Mouse (Mus musculus): Measurements from ENCODE around the gene Large1. TPM values are rescaled to one million over a fixed set of nuclear protein-coding genes. Genes with fewer than 3 reads are reported as not detected.

Gene Large1
- total and polyA plus RNA-seq, 3 experiments = not detected

GRCm38 (mm10) chr8:73147236-73147635 lies 206.1 kb downstream of the Large1 start:
- Histone ChIP-seq H3K9ac (ENCODE audit: insufficient read depth, low read depth) (no peak overlapping the region), H3K27me3 (replicated peaks) (peaks cover 32% of the 10 kb centered on the region), H3K4me2 (ENCODE audit: insufficient read depth, low read depth, poor library complexity, severe bottlenecking) (no peak overlapping the region), H3K27ac (ENCODE audit: insufficient read depth, low read depth) (no peak overlapping the region), H3K4me1 (ENCODE audit: control insufficient read depth in 1 of 2, insufficient read depth in 2 of 2) (no peaks in the 10 kb centered on the region), H3K36me3 (replicated peaks in 1 of 2; ENCODE audit: control insufficient read depth in 1 of 2, insufficient read depth in 1 of 2, low read length in 1 of 2) (no peaks in the 10 kb centered on the region), H3K4me3 (replicated peaks in 1 of 3; ENCODE audit: low read depth in 2 of 3, low read length in 2 of 3, poor library complexity in 1 of 3) (no peak overlapping the region), H3K9me3 (replicated peaks; ENCODE audit: low read length) (no peaks in the 10 kb centered on the region), H3K79me2 (replicated peaks; ENCODE audit: control insufficient read depth, extremely low read depth, insufficient read depth, poor library complexity, severe bottlenecking) (no peaks in the 10 kb centered on the region)
- in situ Hi-C loops (cut with MboI; ENCODE audit: low pct_ligation_motif_present, low pct_unique_long_range_greater_than_20kb, low sequenced_read_pairs) = no loop called here
- dilution Hi-C loops (cut with MboI; ENCODE audit: extremely low pct_ligation_motif_present, extremely low pct_unique_long_range_greater_than_20kb, low sequenced_read_pairs) = no loop called here
- TF ChIP-seq SMC3 (IDR thresholded peaks at IDR 0.05; ENCODE audit: low read depth, low read length) = no peak
- no peak for DNase-seq (ENCODE audit: extremely low read depth)

GRCm38 (mm10) chr8:73142660-73143395 lies 210.5 kb downstream of the Large1 start:
- Histone ChIP-seq H3K36me3 (replicated peaks in 1 of 2; ENCODE audit: control insufficient read depth in 1 of 2, insufficient read depth in 1 of 2, low read length in 1 of 2) (no peaks in the 10 kb centered on the region), H3K4me2 (ENCODE audit: insufficient read depth, low read depth, poor library complexity, severe bottlenecking) (no peak overlapping the region), H3K4me1 (ENCODE audit: control insufficient read depth in 1 of 2, insufficient read depth in 2 of 2) (no peaks in the 10 kb centered on the region), H3K79me2 (replicated peaks; ENCODE audit: control insufficient read depth, extremely low read depth, insufficient read depth, poor library complexity, severe bottlenecking) (no peaks in the 10 kb centered on the region), H3K27ac (ENCODE audit: insufficient read depth, low read depth) (no peak overlapping the region), H3K27me3 (replicated peaks) (peaks cover 35% of the 10 kb centered on the region), H3K9me3 (replicated peaks; ENCODE audit: low read length) (no peaks in the 10 kb centered on the region), H3K9ac (ENCODE audit: insufficient read depth, low read depth) (no peak overlapping the region), H3K4me3 (replicated peaks in 1 of 3; ENCODE audit: low read depth in 2 of 3, low read length in 2 of 3, poor library complexity in 1 of 3) (no peak overlapping the region)
- DNase-seq (ENCODE audit: extremely low read depth) = no peak
- dilution Hi-C loops (cut with MboI; ENCODE audit: extremely low pct_ligation_motif_present, extremely low pct_unique_long_range_greater_than_20kb, low sequenced_read_pairs) (no loop called here), in situ Hi-C loops (cut with MboI; ENCODE audit: low pct_ligation_motif_present, low pct_unique_long_range_greater_than_20kb, low sequenced_read_pairs) (no loop called here)
- TF ChIP-seq UBTF (IDR thresholded peaks at IDR 0.05; ENCODE audit: low read depth, low read length) (no peak), KAT2A (IDR thresholded peaks at IDR 0.05; ENCODE audit: insufficient replicate concordance, low read length) (no peak), SIN3A (IDR thresholded peaks at IDR 0.05; ENCODE audit: low read length) (no peak), HCFC1 (IDR thresholded peaks at IDR 0.05; ENCODE audit: low read depth, low read length) (no peak), USF1 (IDR thresholded peaks at IDR 0.05; ENCODE audit: low read depth, low read length) (no peak), CTCF (conservative IDR thresholded peaks at IDR 0.05 in 1 of 2, IDR thresholded peaks at IDR 0.05 in 1 of 2; ENCODE audit: low read depth in 2 of 2, low read length in 2 of 2) (no peak), CHD1 (IDR thresholded peaks at IDR 0.05; ENCODE audit: low read depth, low read length) (no peak), JUND (conservative IDR thresholded peaks at IDR 0.05; ENCODE audit: low read depth, low read length) (no peak), JUN (IDR thresholded peaks at IDR 0.05; ENCODE audit: insufficient read depth, low read depth, low read length) (no peak), MYC (IDR thresholded peaks at IDR 0.05; ENCODE audit: low read depth, low read length) (no peak), NELFE (IDR thresholded peaks at IDR 0.05; ENCODE audit: low read depth, low read length) (no peak), SMC3 (IDR thresholded peaks at IDR 0.05; ENCODE audit: low read depth, low read length) (no peak), TBP (conservative IDR thresholded peaks at IDR 0.05; ENCODE audit: low read depth, low read length) (no peak), ETS1 (conservative IDR thresholded peaks at IDR 0.05; ENCODE audit: low read depth, low read length) (no peak), E2F4 (IDR thresholded peaks at IDR 0.05; ENCODE audit: insufficient replicate concordance, low read depth, low read length) (no peak), ELF1 (IDR thresholded peaks at IDR 0.05; ENCODE audit: low read depth, low read length) (no peak), TCF12 (IDR thresholded peaks at IDR 0.05; ENCODE audit: low read depth, low read length) (no peak), ZC3H11A (IDR thresholded peaks at IDR 0.05; ENCODE audit: low read depth, low read length) (no peak), IRF4 (IDR thresholded peaks at IDR 0.05; ENCODE audit: low read depth, low read length) (no peak)

Data from CH12.LX (cell line).